8 mouse cellular contexts compared by ENCODE assay signal in genomic region chr17:35162730-35163129, GRCm38 (mm10). TPM values are rescaled to one million over a fixed set of nuclear protein-coding genes. Genes with fewer than 3 reads are reported as not detected.
DNase-seq lines count a peak whose midpoint lies in the region; ATAC-seq and TF ChIP-seq lines count a peak whose summit lies in the region.

No protein-coding gene starts in this region.

- no peaks in the 10 kb centered on the region for H3K9me3 ChIP-seq in heart, embryonic 11.5 days (replicated peaks; ENCODE audit: control insufficient read depth, low read length)
- no peaks in the 10 kb centered on the region for H3K9me3 ChIP-seq in kidney, postnatal 0 days (replicated peaks; ENCODE audit: low read length)

- H3K4me2 ChIP-seq in heart, embryonic 11.5 days, result peak overlapping the region; percentile 93
- H3K4me2 ChIP-seq in kidney, postnatal 0 days (ENCODE audit: low read length), result peak overlapping the region; percentile 82

- peaks cover 14% of the 10 kb centered on the region for H3K4me1 ChIP-seq in heart, embryonic 11.5 days (ENCODE audit: control insufficient read depth, insufficient read depth, low read length)
- H3K4me1 ChIP-seq in kidney, postnatal 0 days (replicated peaks; ENCODE audit: insufficient read depth, low read length), result peaks cover 23% of the 10 kb centered on the region; the same call in 1 of the 2 replicates

- peak; percentile 69 for DNase-seq in urinary bladder, postnatal 14 days (ENCODE audit: low spot score)
- DNase-seq in urinary bladder, postnatal 10 days (ENCODE audit: low spot score), result no peak
- no peak for DNase-seq in kidney, postnatal 0 days (ENCODE audit: low spot score)
- DNase-seq in lung, postnatal 4 days, result peak; percentile 54 to 63
- DNase-seq in B cell, adult 2 months, result no peak
- no peak for DNase-seq in ovary, adult 18-20 months (ENCODE audit: low spot score)
- no peak for DNase-seq in urinary bladder, postnatal 25 days (ENCODE audit: low spot score)

- no peak overlapping the region for H3K27ac ChIP-seq in heart, embryonic 11.5 days (ENCODE audit: low read depth, low read length)
- H3K27ac ChIP-seq in kidney, postnatal 0 days, result no peak overlapping the region

- H3K36me3 ChIP-seq in heart, embryonic 11.5 days (ENCODE audit: control insufficient read depth, insufficient read depth, low read length), result peaks cover 41% of the 10 kb centered on the region
- peaks cover 44% of the 10 kb centered on the region for H3K36me3 ChIP-seq in kidney, postnatal 0 days (ENCODE audit: insufficient read depth, low read length)

- 63% methylated on average over 12 of the region's 12 CpGs for WGBS in heart, embryonic 11.5 days (ENCODE audit: insufficient replicate concordance)
- WGBS in kidney, postnatal 0 days, result 11% methylated on average over 12 of the region's 12 CpGs

- no peak for ATAC-seq in heart, embryonic 11.5 days (replicated peaks; ENCODE audit: insufficient number of reproducible peaks, low FRiP score, low TSS enrichment)
- no peak for ATAC-seq in kidney, postnatal 0 days (replicated peaks; ENCODE audit: low FRiP score, low read depth)

- H3K27me3 ChIP-seq in heart, embryonic 11.5 days (ENCODE audit: control insufficient read depth, insufficient read depth, low read length), result no peaks in the 10 kb centered on the region
- H3K27me3 ChIP-seq in kidney, postnatal 0 days (ENCODE audit: insufficient read depth, low read length), result no peaks in the 10 kb centered on the region

- peak overlapping the region; percentile 94 for H3K4me3 ChIP-seq in heart, embryonic 11.5 days (ENCODE audit: low read depth, low read length)
- H3K4me3 ChIP-seq in kidney, postnatal 0 days (replicated peaks; ENCODE audit: low read depth, low read length), result peak overlapping the region; percentile 100

- peak overlapping the region; percentile 98 for H3K9ac ChIP-seq in heart, embryonic 11.5 days (ENCODE audit: low read depth, low read length)
- peak overlapping the region; percentile 99 for H3K9ac ChIP-seq in kidney, postnatal 0 days (ENCODE audit: low read depth, low read length)

- TF ChIP-seq CTCF in kidney, postnatal 0 days (IDR thresholded peaks at IDR 0.05; ENCODE audit: low read depth), result no peak

RNA-seq across cellular contexts. Expression of gene Prrc2a, which starts 2.0 kb away (rescaled TPM):
- polyA plus RNA-seq in heart, embryonic 11.5 days (2014; fragmentation: Nextera tagmentation; extraction: Ambion mirVana), result 128 and 163 TPM in 2 replicates
- 79.2 and 94.5 TPM in 2 replicates for polyA plus RNA-seq in kidney, postnatal 0 days (2015; fragmentation: Nextera tagmentation; extraction: Ambion mirVana)

RNA-seq across cellular contexts. Expression of gene Aif1, which starts 13.1 kb away (rescaled TPM):
- polyA plus RNA-seq in heart, embryonic 11.5 days (2014; fragmentation: Nextera tagmentation; extraction: Ambion mirVana), result 2.7 and 4.2 TPM in 2 replicates
- polyA plus RNA-seq in kidney, postnatal 0 days (2015; fragmentation: Nextera tagmentation; extraction: Ambion mirVana), result 13.1 and 14.8 TPM in 2 replicates

RNA-seq across cellular contexts. Expression of gene Lst1, which starts 25.5 kb away (rescaled TPM):
- 4.9 and 5.0 TPM in 2 replicates for polyA plus RNA-seq in heart, embryonic 11.5 days (2014; fragmentation: Nextera tagmentation; extraction: Ambion mirVana)
- 11.4 and 15.0 TPM in 2 replicates for polyA plus RNA-seq in kidney, postnatal 0 days (2015; fragmentation: Nextera tagmentation; extraction: Ambion mirVana)

RNA-seq across cellular contexts. Expression of gene Bag6, which starts 27.8 kb away (rescaled TPM):
- polyA plus RNA-seq in heart, embryonic 11.5 days (2014; fragmentation: Nextera tagmentation; extraction: Ambion mirVana), result 72.5 and 77.4 TPM in 2 replicates
- 46.0 and 50.2 TPM in 2 replicates for polyA plus RNA-seq in kidney, postnatal 0 days (2015; fragmentation: Nextera tagmentation; extraction: Ambion mirVana)

RNA-seq across cellular contexts. Expression of gene Apom, which starts 30.9 kb away (rescaled TPM):
- 2.3 and 12.9 TPM in 2 replicates for polyA plus RNA-seq in heart, embryonic 11.5 days (2014; fragmentation: Nextera tagmentation; extraction: Ambion mirVana)
- polyA plus RNA-seq in kidney, postnatal 0 days (2015; fragmentation: Nextera tagmentation; extraction: Ambion mirVana), result 59.6 and 64.2 TPM in 2 replicates

Comparison
In these comparisons a context has a peak if more than half of its experiments do, and no peak if none do; other contexts are left out.
1. DNase-seq: peak in urinary bladder, postnatal 14 days (single experiment) and lung, postnatal 4 days (2 of 2); none in urinary bladder, postnatal 10 days (single experiment), kidney, postnatal 0 days (single experiment), B cell, adult 2 months (0 of 2), ovary, adult 18-20 months (single experiment) and urinary bladder, postnatal 25 days (single experiment).